Mouse (Mus musculus) midbrain, embryonic 12.5 days (tissue): ENCODE results near the gene Ndnf. TPM values are rescaled to one million over a fixed set of nuclear protein-coding genes. Genes with fewer than 3 reads are reported as not detected.

ENCODE experiments used
- ATAC-seq: fragments of 200-750 bp; cut with Nextera tagmentation; 2 replicates; pipeline ENCODE4 v1.8.0; 2017; ENCODE audit warnings: low read depth, moderate TSS enrichment, moderate library complexity; ENCODE audit not compliant: low FRiP score
- H3K27ac ChIP-seq: fragments of 300-500 bp; sonication (generic); replicated peaks from 2 replicates; pipeline ENCODE4 v1.5.1; 2016; ENCODE audit warnings: mild to moderate bottlenecking
- H3K27me3 ChIP-seq: fragments of 300-500 bp; sonication (generic); 2 replicates; pipeline ENCODE4 v1.6.1; 2016; ENCODE audit warnings: mild to moderate bottlenecking
- H3K36me3 ChIP-seq: fragments of 300-500 bp; sonication (generic); 2 replicates; pipeline ENCODE4 v1.6.1; 2016
- H3K4me1 ChIP-seq: fragments of 300-500 bp; sonication (generic); 2 replicates; pipeline ENCODE4 v1.6.1; 2016
- H3K4me2 ChIP-seq: fragments of 300-500 bp; sonication (generic); replicated peaks from 2 replicates; pipeline ENCODE4 v1.6.1; 2016; ENCODE audit warnings: mild to moderate bottlenecking, moderate library complexity
- H3K4me3 ChIP-seq: fragments of 300-500 bp; sonication (generic); 2 replicates; pipeline ENCODE4 v1.5.1; 2016; ENCODE audit warnings: mild to moderate bottlenecking
- H3K9ac ChIP-seq: fragments of 300-500 bp; sonication (generic); replicated peaks from 2 replicates; pipeline ENCODE4 v1.6.1; 2016; ENCODE audit warnings: mild to moderate bottlenecking, moderate library complexity
- H3K9me3 ChIP-seq: fragments of 300-500 bp; sonication (generic); 2 replicates; pipeline ENCODE4 v1.6.1; 2016; ENCODE audit warnings: mild to moderate bottlenecking
- WGBS: fragments of 180-500 bp; shearing (Covaris S2); methylation state at CpG from one replicate; pipeline ENCODE4 v1.1.7; 2016; 5-methylcytosine and 5-hydroxymethylcytosine counted together
- polyA plus RNA-seq: library from polyadenylated mRNA; unstranded; fragments of >200 nt; fragmentation: Nextera tagmentation; extraction: Ambion mirVana; gene quantifications from 2 replicates; pipeline ENCODE4 v1.2.1, GENCODE M21; 2016

The Ndnf gene
- 5.4 TPM in 2 replicates for polyA plus RNA-seq

DNA sequence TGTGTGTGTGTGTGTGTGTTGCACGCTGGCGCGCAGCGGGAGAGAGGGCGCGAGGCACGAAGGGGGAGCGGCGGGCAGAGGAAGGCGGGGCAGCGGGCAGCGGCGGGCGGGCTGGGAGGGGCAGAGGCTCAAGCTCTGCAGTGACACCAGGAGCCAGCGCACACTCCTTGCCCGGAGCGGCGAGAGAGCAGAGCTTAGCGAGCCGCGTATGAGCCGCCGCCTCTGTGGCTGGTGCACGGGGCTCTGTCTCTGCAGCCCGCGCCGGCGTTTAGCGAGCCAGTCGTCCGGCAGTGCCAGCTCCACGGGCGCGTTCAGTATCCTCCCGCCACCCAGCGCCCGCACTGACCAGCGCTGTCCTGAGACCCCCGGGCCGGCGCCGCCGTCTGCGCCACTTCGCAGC is at the start of gene Ndnf:
Gene Ndnf (plus strand): TSS at position 140 of the 400 bp plus-strand sequence.
- H3K27ac ChIP-seq = peak within 1 kb of the TSS; percentile 61

GRCm38 (mm10) chr6:65623016-65623715 is 48.2 kb upstream of the Ndnf start:
- no peaks in the 10 kb centered on the region for H3K27me3 ChIP-seq
- no peaks in the 10 kb centered on the region for H3K4me1 ChIP-seq
- no peak overlapping the region for H3K27ac ChIP-seq
- no peaks in the 10 kb centered on the region for H3K9me3 ChIP-seq
- H3K4me2 ChIP-seq = no peak overlapping the region
- no peak overlapping the region for H3K4me3 ChIP-seq
- no peak overlapping the region for H3K9ac ChIP-seq
- no peaks in the 10 kb centered on the region for H3K36me3 ChIP-seq
- no peak for ATAC-seq
- 79% methylated on average over 3 of the region's 3 CpGs for whole genome bisulfite sequencing

More for the DNA sequence above, at the start of gene Ndnf:
- peak within 1 kb of the TSS; percentile 70 for H3K9ac ChIP-seq
- H3K4me3 ChIP-seq = peak within 1 kb of the TSS; percentile 68
- ATAC-seq = peak; percentile 93
- peaks cover 18% of the 10 kb centered on the region for H3K4me1 ChIP-seq
- H3K4me2 ChIP-seq = peak within 1 kb of the TSS; percentile 95
- H3K27me3 ChIP-seq = peaks cover 5% of the 10 kb centered on the region; the same call in 1 of the 2 replicates
- H3K9me3 ChIP-seq = no peaks in the 10 kb centered on the region
- WGBS = 0% methylated on average over 28 of the region's 45 CpGs
- H3K36me3 ChIP-seq = no peaks in the 10 kb centered on the region

DNA sequence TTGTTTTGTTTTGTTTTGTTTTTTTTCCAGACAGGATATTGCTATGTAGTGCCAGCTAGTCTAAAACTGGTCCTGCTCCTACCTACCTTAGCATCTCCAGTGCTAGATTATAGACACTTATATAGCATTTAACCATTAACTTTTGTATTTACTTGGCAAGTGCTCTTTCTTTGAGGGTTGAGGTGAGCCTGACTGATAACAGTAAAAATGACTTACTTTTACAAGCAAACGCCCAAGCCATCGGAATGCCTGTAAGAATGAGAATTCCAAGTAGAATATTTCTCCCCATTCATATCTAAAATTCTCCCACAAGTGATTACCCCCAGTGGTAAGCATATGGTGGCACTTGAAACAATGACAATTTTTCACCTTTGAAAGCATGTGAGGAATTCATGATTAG is 40.8 kb upstream of the Ndnf start:
- Histone ChIP-seq H3K27ac (no peak overlapping the region), H3K27me3 (no peaks in the 10 kb centered on the region), H3K9ac (no peak overlapping the region), H3K4me3 (no peak overlapping the region), H3K9me3 (no peaks in the 10 kb centered on the region; the same call in 1 of the 2 replicates), H3K4me2 (no peak overlapping the region), H3K36me3 (no peaks in the 10 kb centered on the region), H3K4me1 (no peaks in the 10 kb centered on the region)
- no peak for ATAC-seq
- WGBS = 93% methylated on average over 2 of the region's 2 CpGs

GRCm38 (mm10) chr6:65632184-65632583 is 39.2 kb upstream of the Ndnf start:
- H3K9ac ChIP-seq = no peak overlapping the region
- H3K36me3 ChIP-seq = no peaks in the 10 kb centered on the region
- no peaks in the 10 kb centered on the region; the same call in 1 of the 2 replicates for H3K9me3 ChIP-seq
- no peak overlapping the region for H3K4me2 ChIP-seq
- no peak overlapping the region for H3K27ac ChIP-seq
- H3K4me1 ChIP-seq = no peaks in the 10 kb centered on the region
- H3K4me3 ChIP-seq = no peak overlapping the region
- WGBS = 89% methylated on average over 5 of the region's 5 CpGs
- H3K27me3 ChIP-seq = no peaks in the 10 kb centered on the region
- no peak for ATAC-seq

DNA sequence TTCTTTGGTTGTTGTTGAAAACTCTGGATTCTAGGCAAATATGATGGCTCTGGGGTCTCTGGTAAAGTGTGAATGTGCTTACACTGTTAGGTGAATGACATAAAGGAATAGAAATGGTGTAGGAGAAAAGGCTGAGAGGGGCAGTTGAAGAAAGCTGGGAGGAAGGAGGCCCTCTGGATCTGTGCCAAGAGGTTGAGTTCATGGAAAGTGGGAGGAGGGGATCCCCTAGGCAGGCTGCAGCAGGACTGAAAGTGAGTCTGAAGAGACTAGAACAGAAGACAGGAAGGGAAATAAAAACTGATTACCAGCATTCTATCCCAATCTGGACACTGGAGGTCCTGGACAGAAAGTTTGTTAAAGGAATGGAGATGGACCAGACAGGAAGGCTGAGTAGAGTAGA is 29.0 kb upstream of the Ndnf start:
- H3K4me2 ChIP-seq = no peak overlapping the region
- peaks cover 6% of the 10 kb centered on the region; the same call in 1 of the 2 replicates for H3K9me3 ChIP-seq
- no peak overlapping the region for H3K27ac ChIP-seq
- no peaks in the 10 kb centered on the region for H3K36me3 ChIP-seq
- H3K4me1 ChIP-seq = 0 out of 2 replicates have a peak, but pooled peaks cover 5% of the 10 kb centered on the region
- ATAC-seq = no peak
- H3K9ac ChIP-seq = no peak overlapping the region
- no peaks in the 10 kb centered on the region for H3K27me3 ChIP-seq
- H3K4me3 ChIP-seq = no peak overlapping the region

DNA sequence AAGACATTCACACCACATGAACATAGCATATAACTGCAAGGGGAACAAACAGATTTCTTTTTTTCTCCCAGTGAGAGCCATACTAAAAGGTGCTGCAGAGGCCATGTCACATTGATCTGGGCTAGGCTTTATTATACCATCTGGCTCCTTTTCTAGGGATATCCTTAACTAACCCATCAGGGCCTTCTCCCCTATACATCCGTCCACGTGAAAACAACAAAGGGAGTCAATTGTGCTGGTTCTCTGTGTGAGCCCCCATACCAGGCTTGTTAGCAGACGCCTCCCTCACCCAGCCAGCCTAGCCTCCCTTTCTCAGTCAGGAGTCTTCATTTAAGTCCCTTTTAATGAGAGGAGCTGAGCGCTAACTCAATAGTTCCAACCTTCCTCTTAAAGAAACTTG is 27.3 kb upstream of the Ndnf start:
- no peak overlapping the region for H3K27ac ChIP-seq
- H3K9ac ChIP-seq = no peak overlapping the region
- WGBS = 21% methylated on average over 4 of the region's 4 CpGs
- no peaks in the 10 kb centered on the region for H3K36me3 ChIP-seq
- peaks cover 4% of the 10 kb centered on the region; the same call in 1 of the 2 replicates for H3K9me3 ChIP-seq
- ATAC-seq = peak; percentile 65; the same call in 1 of the 2 replicates
- no peaks in the 10 kb centered on the region for H3K27me3 ChIP-seq
- H3K4me3 ChIP-seq = no peak overlapping the region
- no peak overlapping the region for H3K4me2 ChIP-seq
- H3K4me1 ChIP-seq = 0 out of 2 replicates have a peak, but pooled peaks cover 5% of the 10 kb centered on the region

DNA sequence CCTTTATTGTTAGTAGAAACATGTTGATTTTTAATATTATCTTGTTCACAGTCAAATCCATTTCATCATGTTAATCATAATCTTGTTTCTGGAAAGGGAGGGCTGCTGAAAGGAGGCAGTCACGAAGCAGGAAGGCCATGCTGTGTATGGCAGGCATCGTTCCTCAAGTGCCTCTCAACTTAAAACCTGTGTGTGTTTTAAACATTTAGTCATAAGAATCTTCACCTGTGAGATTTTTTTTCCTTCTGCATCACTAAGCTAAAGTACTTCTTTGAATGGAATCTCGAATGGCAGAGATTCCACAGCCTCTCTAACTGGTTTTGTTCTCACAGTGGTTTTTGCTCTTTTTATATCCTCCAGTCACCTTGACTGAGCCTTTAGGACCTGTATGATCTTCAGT is 25.0 kb upstream of the Ndnf start:
- 0 out of 2 replicates have a peak, but pooled peaks cover 5% of the 10 kb centered on the region for H3K4me1 ChIP-seq
- H3K36me3 ChIP-seq = no peaks in the 10 kb centered on the region
- no peak overlapping the region for H3K9ac ChIP-seq
- H3K9me3 ChIP-seq = no peaks in the 10 kb centered on the region
- H3K4me2 ChIP-seq = no peak overlapping the region
- WGBS = 82% methylated on average over 3 of the region's 3 CpGs
- H3K27me3 ChIP-seq = no peaks in the 10 kb centered on the region
- no peak overlapping the region for H3K27ac ChIP-seq
- no peak overlapping the region for H3K4me3 ChIP-seq
- ATAC-seq = no peak

GRCm38 (mm10) chr6:65647731-65648130 is 23.7 kb upstream of the Ndnf start:
- no peak for ATAC-seq
- Histone ChIP-seq H3K4me1 (0 out of 2 replicates have a peak, but pooled peaks cover 5% of the 10 kb centered on the region), H3K4me3 (no peak overlapping the region), H3K9ac (no peak overlapping the region), H3K9me3 (no peaks in the 10 kb centered on the region), H3K4me2 (no peak overlapping the region), H3K27me3 (no peaks in the 10 kb centered on the region), H3K27ac (no peak overlapping the region), H3K36me3 (no peaks in the 10 kb centered on the region)
- 84% methylated on average over 6 of the region's 6 CpGs for WGBS

- no peak for ATAC-seq
- Histone ChIP-seq H3K9me3 (no peaks in the 10 kb centered on the region), H3K36me3 (no peaks in the 10 kb centered on the region), H3K27ac (no peak overlapping the region), H3K9ac (no peak overlapping the region), H3K4me3 (no peak overlapping the region), H3K4me2 (no peak overlapping the region), H3K4me1 (no peaks in the 10 kb centered on the region), H3K27me3 (no peaks in the 10 kb centered on the region)
- WGBS = 39% methylated on average over 4 of the region's 4 CpGs
Measured at GRCm38 (mm10) chr6:65651376-65651775, 20.0 kb upstream of the Ndnf start.

DNA sequence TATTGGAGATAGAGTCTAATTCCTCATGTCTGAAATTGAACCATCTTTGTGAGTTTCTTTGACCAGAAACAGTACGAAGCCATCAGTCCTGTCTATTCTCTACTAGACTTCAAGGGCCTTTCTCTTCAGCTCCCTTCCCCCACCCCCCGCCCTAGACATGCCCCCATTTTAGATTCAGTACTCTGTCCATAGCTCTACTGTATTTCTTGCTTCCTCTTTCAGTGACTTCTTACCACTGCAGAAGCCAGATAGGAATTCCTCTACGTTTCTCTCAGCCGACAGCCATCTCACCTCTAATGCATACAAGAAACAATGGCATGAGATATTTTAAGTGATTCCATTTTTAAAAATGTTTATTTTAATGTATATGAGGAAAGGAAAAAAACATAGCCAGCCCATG is 10.1 kb upstream of the Ndnf start:
- H3K36me3 ChIP-seq = no peaks in the 10 kb centered on the region
- H3K27ac ChIP-seq = no peak overlapping the region
- no peaks in the 10 kb centered on the region for H3K27me3 ChIP-seq
- no peak overlapping the region for H3K9ac ChIP-seq
- no peaks in the 10 kb centered on the region for H3K4me1 ChIP-seq
- no peak overlapping the region for H3K4me2 ChIP-seq
- no peak for ATAC-seq
- no peak overlapping the region for H3K4me3 ChIP-seq
- H3K9me3 ChIP-seq = no peaks in the 10 kb centered on the region
- WGBS = 87% methylated on average over 4 of the region's 4 CpGs

- Histone ChIP-seq H3K27me3 (no peaks in the 10 kb centered on the region), H3K9ac (no peak overlapping the region), H3K4me3 (no peak overlapping the region), H3K9me3 (no peaks in the 10 kb centered on the region), H3K36me3 (no peaks in the 10 kb centered on the region), H3K27ac (no peak overlapping the region), H3K4me1 (no peaks in the 10 kb centered on the region), H3K4me2 (no peak overlapping the region)
- 74% methylated on average over 2 of the region's 2 CpGs for WGBS
- ATAC-seq = no peak
Measured at GRCm38 (mm10) chr6:65662050-65662449, 9.3 kb upstream of the Ndnf start.

- no peak overlapping the region for H3K4me3 ChIP-seq
- WGBS = 72% methylated on average over 6 of the region's 6 CpGs
Measured at GRCm38 (mm10) chr6:65663990-65664389, 7.4 kb upstream of the Ndnf start.

More at GRCm38 (mm10) chr6:65663990-65664389, 7.4 kb upstream of the Ndnf start:
- Histone ChIP-seq H3K27ac (no peak overlapping the region), H3K36me3 (no peaks in the 10 kb centered on the region), H3K27me3 (no peaks in the 10 kb centered on the region), H3K9me3 (no peaks in the 10 kb centered on the region), H3K9ac (no peak overlapping the region), H3K4me2 (no peak overlapping the region), H3K4me1 (no peaks in the 10 kb centered on the region)
- ATAC-seq = no peak
